Mouse (Mus musculus): ENCODE results near the gene Sgsm1.

The Sgsm1 gene

DNA sequence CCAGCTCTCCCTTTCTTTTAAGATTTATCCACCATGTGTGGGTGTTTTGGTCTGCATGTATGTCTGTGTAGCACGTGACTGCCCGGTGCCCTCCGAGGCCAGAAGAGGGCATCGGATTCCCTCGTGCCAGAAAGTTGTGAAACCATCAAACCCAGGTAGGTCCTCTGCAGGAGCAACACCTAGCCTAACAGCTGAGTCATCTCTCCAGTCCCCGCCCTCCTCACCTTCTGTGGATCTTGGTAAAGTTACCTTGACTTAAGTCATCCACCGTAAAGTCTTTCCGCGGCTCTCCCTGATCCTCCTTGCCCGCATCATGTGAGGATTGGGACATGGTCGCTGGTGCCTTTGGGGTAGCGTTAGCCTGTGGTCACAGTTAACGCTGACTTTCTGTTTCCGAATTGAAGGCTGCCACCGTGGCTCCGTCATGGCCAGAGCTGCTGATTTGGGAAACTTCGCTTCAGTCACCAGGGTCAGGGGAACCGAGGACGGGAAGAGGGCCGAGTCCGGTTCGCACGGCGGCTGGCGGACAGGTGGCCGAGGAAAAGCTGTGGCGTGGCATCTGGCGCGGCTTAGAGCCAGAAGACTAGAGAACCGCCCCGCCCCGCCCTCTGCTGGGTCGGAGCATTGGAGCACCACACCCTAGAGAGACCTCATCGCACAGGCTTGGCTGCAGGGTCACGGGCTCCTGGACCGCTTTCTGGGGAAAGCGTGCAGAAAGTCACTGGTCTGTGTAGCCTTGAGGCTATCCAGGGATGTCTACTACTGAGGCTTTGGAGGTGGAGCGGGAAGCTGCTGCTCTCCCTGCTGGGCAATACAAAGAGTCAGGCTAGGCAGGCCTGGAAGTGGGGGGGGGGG is 13.4 kb upstream of the Sgsm1 start:
- DNase-seq (ENCODE audit: low spot score in 2 of 2): peak; percentile 8 to 19

DNA sequence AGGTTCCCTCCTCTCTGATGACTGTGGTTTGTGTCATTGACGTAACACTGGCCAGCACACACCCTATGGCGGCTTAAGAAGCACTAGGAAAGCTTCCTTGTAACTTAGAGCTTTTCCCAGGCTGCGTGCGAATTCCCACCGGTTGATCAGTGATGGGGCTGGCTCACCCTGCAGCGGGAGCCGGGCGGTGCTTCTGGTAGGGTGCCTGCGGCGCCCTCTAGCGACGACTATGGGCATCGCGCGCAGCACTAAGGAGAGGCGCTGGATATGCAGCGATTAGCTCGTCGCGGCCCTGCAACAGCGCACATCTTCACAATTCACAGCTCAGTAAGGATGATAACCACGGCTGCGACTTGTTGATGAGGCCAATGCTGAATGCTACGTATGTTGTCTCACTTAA is 3.4 kb upstream of the Sgsm1 start:
- peak in 1 of 2 experiments; percentile 51 for DNase-seq (ENCODE audit: low spot score in 2 of 2)

DNA sequence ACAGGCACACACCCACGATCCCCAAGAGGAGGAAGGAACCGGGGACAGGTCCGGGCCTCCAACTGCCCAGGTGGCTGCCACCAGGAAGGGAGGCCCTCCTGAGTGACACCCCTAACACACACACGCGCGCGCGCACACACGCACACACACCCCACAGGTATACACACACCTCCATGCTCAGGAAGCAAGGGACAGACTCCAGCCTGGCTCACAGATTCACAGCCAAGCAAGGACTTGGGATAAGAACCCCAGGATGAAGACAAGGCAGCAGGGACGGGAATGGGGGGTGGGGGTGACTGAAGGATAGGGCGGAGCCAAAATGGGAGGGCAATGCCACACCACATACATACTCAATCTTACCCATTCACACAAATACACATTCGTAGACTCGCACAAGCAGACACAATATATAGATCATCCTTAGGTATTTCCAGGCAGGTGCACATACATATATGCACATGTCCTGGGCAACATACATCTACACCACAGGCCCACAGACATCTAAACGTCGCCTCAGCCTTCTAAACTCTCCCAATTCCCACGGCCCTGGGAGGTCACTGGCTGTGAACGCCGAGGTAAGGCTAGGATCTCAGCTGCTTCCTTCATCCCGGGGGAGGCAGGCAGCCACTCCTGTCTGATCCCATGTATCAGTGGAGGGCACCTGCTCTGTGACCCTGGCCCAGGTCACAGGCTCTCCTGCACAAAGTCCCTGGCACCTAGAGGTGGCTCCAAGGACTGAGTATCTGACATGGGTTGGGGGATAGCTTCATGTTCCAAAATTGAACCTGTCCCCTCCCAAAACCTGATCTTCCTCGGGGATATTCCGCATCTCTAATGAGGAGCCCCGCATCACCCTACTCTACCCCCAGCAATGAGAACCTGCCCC is 852 bp downstream of the Sgsm1 start:
- DNase-seq (ENCODE audit: low spot score in 2 of 2): no peak

DNA sequence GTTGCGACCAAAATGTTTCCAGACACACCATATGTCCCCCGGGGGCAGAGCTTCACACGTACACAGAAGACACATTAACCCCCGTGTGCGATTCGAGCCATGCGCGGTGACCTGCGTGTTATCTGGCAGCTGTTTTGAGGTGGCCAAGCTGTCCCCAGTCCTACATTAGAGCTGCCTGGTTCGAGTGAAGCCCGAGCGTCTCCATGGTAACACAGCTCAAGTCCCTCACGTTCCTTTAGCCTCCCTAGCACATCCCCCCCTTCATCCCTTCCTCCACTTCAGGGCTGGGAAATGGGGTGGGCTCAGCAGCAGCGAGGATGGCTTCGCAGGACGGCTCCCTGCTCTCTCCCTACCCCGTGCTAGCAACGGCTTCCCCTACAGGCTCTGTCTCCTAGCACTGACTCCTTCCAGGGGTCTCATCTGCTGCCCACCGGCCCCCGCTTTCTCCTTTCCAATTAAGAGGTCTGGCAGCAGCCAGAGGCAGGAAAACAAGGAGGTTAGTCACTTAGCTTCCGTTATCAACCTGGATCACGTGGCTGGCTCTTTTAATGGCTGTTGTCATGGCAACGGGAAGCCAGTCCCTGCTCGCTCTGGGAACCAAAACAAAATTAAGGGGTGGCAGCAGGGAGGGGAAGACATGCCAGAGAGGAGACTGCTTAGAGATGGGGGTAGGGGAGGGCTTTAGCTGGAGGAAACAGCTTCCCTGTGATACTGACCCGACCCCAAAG is 3.7 kb downstream of the Sgsm1 start:
- no peak for DNase-seq (ENCODE audit: low spot score in 2 of 2)

DNA sequence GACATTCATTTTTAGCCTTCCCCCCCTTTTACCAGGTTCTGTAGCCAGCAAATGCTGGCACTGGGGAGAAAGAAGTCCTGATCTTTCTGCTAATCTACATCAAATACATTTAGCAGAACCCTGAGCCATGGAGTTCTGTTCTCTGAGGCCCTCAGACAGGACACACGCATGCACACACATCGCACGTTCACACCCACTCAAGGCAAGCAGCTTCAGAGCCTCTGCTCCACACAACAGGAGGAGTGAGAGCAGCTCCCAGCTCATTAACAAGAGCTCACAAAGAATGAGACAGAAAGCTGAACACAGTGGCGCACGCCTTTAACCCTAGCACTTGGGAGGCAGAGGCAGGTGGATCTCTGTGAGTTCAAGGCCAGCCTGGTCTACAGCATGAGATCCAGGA is 6.1 kb downstream of the Sgsm1 start:
- DNase-seq (ENCODE audit: low spot score in 2 of 2): no peak

DNA sequence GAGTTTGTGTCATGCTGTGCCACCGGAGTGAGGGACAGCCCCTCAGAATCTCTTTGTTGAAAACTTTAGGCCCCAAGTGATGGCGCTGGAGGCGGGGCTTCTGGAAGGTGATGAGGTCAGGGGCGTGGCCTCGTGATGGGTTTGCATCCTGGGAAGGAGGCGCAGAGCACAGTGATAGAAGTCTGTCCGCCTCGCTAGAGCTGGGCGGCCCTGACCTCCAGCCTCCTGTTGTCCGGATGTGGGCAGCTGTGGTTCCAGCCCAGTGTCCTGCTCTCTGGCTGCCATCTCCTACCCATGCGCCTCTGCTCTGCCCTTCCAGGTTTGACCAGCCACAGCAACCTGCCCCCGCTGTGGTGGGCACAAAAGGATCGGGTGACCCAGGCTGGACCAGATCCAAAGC is 8.7 kb downstream of the Sgsm1 start:
- no peak for DNase-seq (ENCODE audit: low spot score in 2 of 2)

DNA sequence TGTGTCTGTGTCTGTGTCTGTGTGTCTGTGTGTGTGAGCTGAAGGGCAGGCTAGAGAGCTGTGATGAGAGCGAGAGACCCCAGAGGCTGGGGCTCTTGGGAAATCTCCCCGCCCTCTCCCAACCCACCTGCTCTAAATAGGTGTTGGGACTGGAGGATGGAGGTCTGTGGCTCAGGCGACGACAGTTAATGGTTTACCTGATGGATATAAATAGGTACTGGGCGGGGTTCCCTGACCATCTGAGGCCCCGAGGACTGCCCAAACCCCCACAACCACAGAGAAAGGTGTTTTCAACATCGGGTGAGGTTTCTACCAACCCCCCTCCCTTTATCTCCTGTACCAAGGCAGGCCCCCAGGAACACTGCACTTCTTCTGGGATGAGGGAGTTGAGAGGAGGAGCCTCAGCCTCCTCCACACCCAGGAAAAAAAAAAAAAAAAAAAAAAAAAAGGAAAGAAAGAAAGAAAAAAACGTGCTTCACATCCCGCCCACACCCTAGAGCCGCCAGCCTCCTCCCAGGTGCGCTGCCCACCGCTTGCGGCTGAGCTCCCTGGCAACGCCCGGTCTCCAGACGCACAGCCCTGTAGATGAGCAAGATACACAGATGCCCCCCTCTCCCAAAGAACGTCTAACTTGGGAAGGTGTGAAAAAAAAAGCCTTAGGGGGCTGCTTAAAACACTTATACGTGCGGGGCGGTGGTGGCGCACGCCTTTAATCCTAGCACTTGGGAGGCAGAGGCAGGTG is 10.3 kb downstream of the Sgsm1 start:
- no peak for DNase-seq (ENCODE audit: low spot score in 2 of 2)

DNA sequence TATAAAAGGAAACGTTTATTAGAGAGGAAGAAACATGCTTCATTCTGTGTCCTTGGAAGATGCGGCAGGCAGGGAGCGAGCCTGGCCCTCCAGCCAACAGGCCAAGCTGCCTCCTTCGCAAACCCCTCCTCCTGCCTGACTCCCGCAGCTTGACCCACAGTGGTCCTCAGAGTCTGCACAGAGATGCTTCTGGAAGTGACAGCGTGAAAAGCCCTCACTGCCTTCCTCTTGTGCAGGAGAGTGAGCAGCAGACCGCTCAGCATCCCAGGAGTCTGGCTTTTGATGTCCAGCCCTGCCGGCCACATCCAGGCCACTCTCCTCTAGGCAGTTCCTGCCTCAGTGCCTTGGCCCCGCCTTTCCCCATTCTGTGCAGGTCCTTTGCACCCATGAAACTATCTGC is 11.2 kb downstream of the Sgsm1 start:
- no peak for DNase-seq (ENCODE audit: low spot score in 2 of 2)

DNA sequence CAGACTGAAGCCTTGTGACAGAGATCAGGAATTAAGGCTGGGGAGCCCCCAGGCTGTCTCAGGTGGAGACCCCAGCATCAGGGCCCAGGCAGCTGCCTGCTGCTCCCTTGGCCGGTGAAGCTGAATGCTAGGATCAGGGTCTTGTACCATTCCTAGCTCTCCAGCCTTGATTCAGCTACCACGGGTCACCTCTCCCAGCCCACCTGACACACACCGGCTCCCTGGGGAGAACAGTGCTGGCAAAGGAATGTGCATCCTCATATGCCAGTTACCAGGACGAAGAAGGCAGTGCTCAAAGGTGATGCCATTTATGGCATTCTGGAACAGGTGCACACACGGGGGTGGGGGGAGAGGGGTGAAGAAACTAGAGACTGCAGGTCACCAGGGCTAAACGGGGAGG is 11.8 kb downstream of the Sgsm1 start:
- DNase-seq (ENCODE audit: low spot score in 2 of 2): no peak

DNA sequence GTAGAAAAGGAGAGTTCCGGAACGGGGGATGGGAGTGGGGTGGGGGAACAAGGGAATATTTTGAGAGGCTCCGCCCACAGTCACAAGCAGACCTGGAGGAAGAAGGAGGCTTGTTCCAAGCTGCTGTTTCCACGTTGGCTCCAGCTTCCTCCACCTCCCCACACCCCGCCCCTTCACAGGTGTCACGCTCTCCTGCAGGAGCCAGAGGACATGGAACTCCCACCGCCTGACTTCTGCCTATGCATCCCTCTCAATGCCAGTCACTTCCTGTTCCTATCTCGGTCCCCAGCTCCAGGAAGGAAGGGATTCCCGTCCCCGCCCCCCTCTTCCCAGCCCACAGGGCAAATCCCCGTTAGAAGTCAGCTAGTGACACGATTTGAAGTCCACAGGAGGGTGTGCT is 12.5 kb downstream of the Sgsm1 start:
- no peak for DNase-seq (ENCODE audit: low spot score in 2 of 2)

DNA sequence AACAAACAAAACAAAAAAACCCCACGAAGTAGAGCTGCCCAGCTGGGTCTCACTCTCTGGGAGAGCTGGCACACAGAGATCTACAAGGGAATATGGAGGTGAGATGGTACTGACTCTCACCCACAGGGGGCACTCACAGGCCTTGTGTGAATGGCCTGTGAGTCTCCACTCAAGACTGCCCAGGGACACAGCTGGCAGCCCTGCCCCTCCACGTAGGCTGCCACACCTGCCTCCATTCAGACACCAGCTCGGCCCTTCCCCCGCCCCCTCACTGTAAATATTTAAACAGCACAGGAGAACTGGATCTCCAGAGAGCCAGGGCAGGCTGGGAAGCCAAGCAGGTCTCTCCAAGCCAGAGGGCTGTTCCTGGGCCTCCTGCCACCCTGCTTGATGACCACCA is 14.8 kb downstream of the Sgsm1 start:
- DNase-seq (ENCODE audit: low spot score in 2 of 2): no peak

DNA sequence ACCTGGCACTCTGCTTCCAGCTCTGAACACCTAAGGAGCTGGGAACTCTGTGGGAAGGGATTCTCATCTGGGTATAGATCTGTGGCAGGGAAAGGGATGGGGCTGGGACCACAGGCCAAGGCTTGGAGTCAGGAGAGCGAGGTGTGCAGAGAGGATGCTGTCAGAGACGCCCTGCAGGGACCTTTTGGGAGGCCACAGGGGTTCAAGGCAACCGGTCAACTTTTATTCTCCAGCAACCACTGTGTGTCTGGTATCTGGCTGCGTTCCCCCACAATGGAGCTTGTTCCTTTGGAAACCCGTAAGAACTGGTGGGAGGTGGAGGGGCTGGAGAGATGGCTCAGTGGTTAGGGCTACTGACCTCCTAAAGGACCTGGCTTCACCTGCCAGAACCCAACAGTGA is 16.0 kb downstream of the Sgsm1 start:
- DNase-seq (ENCODE audit: low spot score in 2 of 2): no peak

DNA sequence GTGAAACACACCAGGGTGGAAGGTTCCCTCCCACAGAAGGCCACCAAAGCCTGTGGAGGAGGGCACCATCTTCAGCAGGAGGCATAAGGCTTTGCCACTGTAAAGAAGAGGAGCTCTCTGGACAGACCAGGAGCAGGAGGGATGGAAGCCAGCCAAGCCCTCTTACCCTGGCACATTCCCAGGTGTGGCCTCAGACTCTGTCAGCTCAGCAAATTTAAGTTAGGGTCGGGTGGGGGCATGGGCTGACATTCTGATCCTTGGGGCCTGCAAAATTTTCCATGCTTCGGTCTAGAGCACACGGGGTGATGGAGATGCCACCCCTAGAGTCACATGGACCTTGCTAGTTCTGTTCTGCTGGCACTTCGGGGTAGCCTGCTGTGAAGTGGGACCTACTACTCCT is 17.1 kb downstream of the Sgsm1 start:
- no peak for DNase-seq (ENCODE audit: low spot score in 2 of 2)

DNA sequence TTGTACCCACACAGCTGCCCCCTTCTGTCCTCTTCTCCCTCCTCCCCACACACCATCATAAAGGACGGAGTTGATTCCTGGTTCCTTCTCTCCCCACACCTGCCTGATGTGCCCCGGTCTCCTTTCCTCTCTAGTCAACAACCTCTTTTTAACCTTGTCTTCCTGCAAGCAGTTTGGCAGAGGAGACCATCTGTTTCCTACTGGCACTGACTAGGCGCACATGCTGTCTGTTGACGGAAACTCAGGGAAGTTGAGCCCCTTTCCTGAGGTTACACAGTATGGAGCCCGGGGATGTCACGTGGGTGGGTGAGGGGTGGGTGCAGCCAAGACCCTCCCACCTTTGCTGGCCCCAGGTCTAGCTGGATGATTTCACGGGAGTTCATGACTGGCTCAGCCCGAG is 17.8 kb downstream of the Sgsm1 start:
- no peak for DNase-seq (ENCODE audit: low spot score in 2 of 2)

DNA sequence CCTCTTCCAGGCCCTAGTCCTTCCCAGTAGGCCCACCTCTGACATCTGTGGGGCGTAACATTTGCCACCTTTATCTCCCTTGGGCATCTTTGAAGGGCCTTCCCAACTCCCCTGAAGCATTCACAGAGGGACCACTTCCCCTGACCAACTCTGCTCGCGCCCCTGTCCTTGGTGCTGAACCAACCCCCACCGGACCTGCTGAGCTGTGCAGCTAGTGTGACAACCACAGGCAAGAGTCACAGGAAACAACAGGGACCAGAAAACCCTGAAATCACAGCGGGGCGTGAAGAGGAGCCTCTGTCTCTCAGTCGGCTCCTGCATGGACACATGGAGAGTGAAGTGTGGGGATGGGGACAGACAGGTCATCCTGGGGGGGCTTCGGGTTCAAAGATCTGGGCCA is 18.4 kb downstream of the Sgsm1 start:
- no peak for DNase-seq (ENCODE audit: low spot score in 2 of 2)

DNA sequence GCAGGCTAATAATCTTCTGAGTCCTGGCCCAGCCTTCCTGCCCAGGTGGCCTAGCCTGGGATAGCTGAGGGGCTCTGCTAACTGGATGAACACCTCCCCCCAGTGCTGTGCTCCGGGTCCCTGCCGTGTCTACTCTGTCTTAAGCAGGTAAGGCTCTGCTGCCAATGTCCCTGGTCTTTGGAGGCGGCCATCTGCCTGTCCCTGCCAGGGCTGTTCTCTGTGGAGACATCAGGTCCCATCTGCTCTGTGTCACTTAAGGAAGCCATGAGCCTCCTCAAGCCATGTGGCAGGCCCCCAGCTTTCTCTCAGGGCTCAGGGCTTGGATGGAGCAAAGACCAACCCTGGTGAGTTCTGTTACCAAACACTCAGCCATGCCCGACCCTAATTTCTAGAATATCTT is 19.5 kb downstream of the Sgsm1 start:
- no peak for DNase-seq (ENCODE audit: low spot score in 2 of 2)

DNA sequence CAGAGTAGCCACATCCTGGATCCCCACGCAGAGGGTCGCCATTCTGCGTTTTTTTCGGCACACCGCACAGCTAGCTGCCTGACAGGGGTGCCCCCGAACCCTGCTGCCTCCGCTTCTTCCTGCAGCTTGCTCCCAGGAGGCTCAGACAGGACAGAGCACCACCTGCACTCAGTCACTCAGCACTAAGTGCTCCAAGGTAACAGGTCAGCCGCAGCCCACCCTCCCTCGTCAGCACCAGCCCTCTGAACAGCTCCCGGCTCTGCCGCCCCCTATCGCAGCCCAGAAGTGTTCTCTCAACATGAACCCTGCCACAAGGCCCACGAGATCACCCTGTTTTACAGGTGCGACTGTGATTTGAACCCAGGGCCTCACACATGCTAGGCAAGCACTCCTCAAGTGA is 20.4 kb downstream of the Sgsm1 start:
- no peak for DNase-seq (ENCODE audit: low spot score in 2 of 2)

DNA sequence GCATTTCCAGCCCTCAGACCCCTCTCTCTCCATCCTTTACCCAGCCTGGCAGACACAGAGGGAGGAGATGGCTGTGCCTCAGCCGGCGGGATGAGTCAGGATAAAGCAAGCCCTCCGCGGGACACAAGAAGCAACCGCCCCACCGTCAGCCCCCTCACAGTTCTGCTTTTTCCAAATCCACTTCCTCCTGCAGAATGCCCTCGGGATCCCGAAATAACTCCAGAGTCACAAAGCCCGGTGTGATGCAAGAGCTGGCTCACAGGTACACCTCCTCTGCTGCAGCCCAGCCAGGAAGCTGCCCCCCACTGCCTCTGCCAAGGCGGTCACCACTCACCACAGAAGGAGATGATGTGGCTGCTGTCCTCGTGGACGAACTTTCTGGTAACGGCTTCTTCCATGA is 22.1 kb downstream of the Sgsm1 start:
- DNase-seq (ENCODE audit: low spot score in 2 of 2): no peak

DNA sequence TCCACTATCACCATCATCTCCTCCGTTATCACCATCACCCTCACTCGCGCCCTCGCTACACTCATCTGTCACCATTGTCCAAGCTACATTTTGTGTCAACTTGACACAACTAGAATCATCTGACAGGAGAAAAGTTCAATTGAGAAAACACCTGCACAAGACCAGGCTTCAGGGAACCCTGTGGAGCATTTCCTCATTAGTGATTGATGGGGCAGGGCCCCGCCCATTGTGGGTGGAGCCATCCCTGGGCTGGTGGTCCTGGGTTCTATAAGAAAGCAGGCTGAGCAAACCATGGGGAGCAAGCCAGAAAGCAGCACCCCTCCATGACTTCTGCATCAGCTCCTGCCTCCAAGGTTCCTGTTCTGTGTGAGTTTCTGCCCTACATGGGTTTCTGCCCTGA is 22.8 kb downstream of the Sgsm1 start:
- no peak for DNase-seq (ENCODE audit: low spot score in 2 of 2)

DNA sequence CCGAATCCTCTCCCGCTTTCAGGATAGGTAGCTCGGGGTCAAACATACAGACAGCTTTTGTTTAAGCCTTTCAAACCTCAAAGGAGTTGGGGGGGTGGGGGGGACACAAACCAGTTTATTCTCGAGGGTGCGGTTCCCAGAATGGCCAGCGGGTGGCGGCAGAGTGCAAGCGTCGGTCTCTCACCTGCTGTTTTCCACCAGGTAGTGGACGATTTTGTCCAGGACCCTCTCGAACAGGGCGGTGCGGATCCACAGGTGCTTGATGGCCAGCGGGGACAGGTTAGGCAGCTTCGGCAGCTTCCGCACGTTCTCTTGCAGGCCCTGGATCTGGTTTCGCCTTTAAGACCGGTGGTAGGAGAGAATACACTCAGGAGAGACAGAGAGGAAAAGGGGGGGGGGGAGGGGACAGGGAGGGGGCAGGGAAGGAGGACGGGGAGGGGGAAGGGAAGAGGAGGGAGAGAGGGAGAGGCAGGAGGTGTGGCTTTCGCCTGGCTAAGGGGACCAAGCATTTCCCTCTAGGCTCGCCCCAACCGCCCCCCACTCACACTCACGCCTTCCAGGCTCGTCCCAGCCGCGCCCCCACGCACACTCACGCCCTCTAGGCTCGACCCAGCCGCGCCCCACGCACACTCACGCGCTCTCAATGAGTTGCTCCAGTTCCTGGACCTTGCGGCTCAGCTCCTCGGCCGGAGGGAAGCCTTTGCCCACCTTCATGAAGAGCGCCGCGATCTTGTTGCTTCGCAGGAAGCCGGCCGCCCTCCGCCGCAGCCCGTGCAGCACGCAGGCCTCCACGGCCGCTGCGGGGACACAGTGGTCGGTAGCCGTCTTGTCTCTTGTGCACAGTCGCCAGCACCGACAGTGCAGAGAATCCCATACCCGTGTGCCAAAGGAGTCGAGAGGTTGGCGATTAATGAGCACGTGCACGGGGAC is 23.7 kb downstream of the Sgsm1 start:
- no peak for DNase-seq (ENCODE audit: low spot score in 2 of 2)

DNA sequence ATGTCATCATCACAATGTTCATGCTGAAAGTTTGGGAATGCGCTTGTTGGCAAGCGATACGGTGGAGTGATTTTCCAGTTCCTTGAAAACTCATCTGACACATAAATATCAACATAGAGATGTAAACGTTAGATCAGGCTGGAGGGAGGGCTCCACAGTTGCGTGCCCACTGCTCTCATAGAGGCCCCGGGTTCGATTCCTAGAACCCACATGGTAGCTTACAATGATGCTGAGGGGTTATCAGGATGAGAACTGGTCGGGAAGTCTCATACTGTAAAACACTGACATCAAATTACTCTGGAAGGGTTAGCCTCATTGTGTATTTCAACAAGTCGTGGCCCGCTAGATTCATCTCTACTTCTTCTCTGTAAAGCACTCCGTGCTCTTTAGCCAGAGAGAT is 24.5 kb downstream of the Sgsm1 start:
- DNase-seq (ENCODE audit: low spot score in 2 of 2): no peak

Data from heart, adult 9 months (tissue).